In the genomic region with DNA sequence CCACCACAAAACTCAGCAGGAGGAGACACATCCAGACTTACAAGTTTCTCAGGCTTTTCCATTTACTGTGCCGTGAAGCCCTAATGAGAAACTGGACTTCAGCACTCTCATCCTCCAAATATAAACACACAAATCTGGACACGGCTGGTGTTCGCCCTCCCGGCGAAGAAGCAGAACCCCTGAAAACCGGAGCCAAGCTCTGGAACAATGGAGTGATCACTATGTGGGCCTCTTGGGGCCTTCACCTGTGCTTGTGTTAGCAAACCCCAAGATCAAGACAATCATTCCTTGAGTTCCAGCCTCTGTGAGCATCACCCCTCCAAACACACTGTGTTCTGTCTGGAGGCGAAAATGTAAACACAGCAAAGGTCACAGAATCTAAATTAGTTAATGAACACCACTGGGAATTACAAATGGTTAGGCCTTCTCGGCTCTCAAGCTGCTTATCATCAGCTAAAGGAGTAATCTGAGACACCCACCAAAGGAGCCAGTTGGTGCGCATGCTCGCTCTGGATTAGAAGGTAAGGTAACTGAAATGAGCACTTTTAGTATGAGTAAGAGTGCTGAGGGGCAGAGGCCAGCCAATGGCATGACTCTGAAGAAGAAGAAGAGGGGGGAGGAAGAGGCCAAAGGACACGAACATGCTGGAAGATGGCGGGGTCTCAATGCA, we compare ENCODE assay signal across 10 mouse cellular contexts. TPM values are rescaled to one million over a fixed set of nuclear protein-coding genes. Genes with fewer than 3 reads are reported as not detected.
A peak's percentile ranks its signal among the peaks of the same experiment; 100 is the strongest.
DNase-seq lines count a peak whose midpoint lies in the region; ATAC-seq and TF ChIP-seq lines count a peak whose summit lies in the region.
"Had no signal": no experiment of that assay in that cellular context is flagged by ENCODE, and none has a peak within 500 bp of the region (broad histone marks: within the 10 kb centered on the region; RNA-seq: fewer than 3 reads in every experiment).

No protein-coding gene starts in this region.

- TF ChIP-seq POLR2A in olfactory bulb, adult 2 months (IDR thresholded peaks at IDR 0.05; ENCODE audit: insufficient read depth, low read depth, low read length), result no peak

- TF ChIP-seq CTCF in lung, postnatal 0 days (IDR thresholded peaks at IDR 0.05), result no peak
- no peak for TF ChIP-seq CTCF in olfactory bulb, adult 2 months (IDR thresholded peaks at IDR 0.05; ENCODE audit: insufficient read depth, low read depth, low read length)

- no peaks in the 10 kb centered on the region for H3K36me3 ChIP-seq in heart, embryonic 11.5 days (ENCODE audit: control insufficient read depth, insufficient read depth, low read length)
- H3K36me3 ChIP-seq in lung, postnatal 0 days (ENCODE audit: insufficient read depth, low read length), result no peaks in the 10 kb centered on the region

- no peak overlapping the region for H3K9ac ChIP-seq in heart, embryonic 11.5 days (ENCODE audit: low read depth, low read length)
- H3K9ac ChIP-seq in lung, postnatal 0 days (replicated peaks; ENCODE audit: low read depth), result no peak overlapping the region

- peak overlapping the region; percentile 24; the same call in 1 of the 2 replicates for H3K4me2 ChIP-seq in heart, embryonic 11.5 days
- no peak overlapping the region for H3K4me2 ChIP-seq in lung, postnatal 0 days (replicated peaks; ENCODE audit: low read depth, low read length)

- peak overlapping the region; percentile 68 for H3K27ac ChIP-seq in heart, embryonic 11.5 days (ENCODE audit: low read depth, low read length)
- peak overlapping the region; percentile 64 for H3K27ac ChIP-seq in lung, postnatal 0 days (ENCODE audit: low read length)
- 0 out of 2 replicates have a peak overlapping the region, but pooled peaks have one; percentile 40 for H3K27ac ChIP-seq in olfactory bulb, adult 2 months (ENCODE audit: insufficient read depth, low read depth, low read length)

- no peaks in the 10 kb centered on the region for H3K27me3 ChIP-seq in heart, embryonic 11.5 days (ENCODE audit: control insufficient read depth, insufficient read depth, low read length)
- no peaks in the 10 kb centered on the region for H3K27me3 ChIP-seq in lung, postnatal 0 days (replicated peaks; ENCODE audit: insufficient read depth, low read length)
- H3K27me3 ChIP-seq: megakaryocyte, embryonic 14.5 days had no signal

- DNase-seq in heart, adult 8-10 months (ENCODE audit: low spot score), result no peak
- DNase-seq in lung, postnatal 0 days (ENCODE audit: low spot score), result no peak
- no peak for DNase-seq in lung, postnatal 14 days
- peak; percentile 77 for DNase-seq in induced T-regulatory cell, adult 2 months (ENCODE audit: low read depth)
- no peak for DNase-seq in frontal cortex, adult 2 months (ENCODE audit: extremely low spot score in 1 of 2, low spot score in 1 of 2)
- DNase-seq: adrenal gland, postnatal 36 days had no signal

- no peak overlapping the region for H3K4me3 ChIP-seq in heart, embryonic 11.5 days (ENCODE audit: low read depth, low read length)
- H3K4me3 ChIP-seq in lung, postnatal 0 days (ENCODE audit: low read depth, low read length), result no peak overlapping the region
- no peak overlapping the region for H3K4me3 ChIP-seq in olfactory bulb, adult 2 months (ENCODE audit: insufficient read depth, low read depth, low read length)
- H3K4me3 ChIP-seq: megakaryocyte, embryonic 14.5 days had no signal

- H3K4me1 ChIP-seq in heart, embryonic 11.5 days (ENCODE audit: control insufficient read depth, insufficient read depth, low read length), result peaks cover 30% of the 10 kb centered on the region
- peaks cover 18% of the 10 kb centered on the region; the same call in 1 of the 2 replicates for H3K4me1 ChIP-seq in lung, postnatal 0 days (ENCODE audit: insufficient read depth, low read depth, low read length)
- H3K4me1 ChIP-seq in olfactory bulb, adult 2 months (ENCODE audit: control insufficient read depth, insufficient read depth, low read length), result peaks cover 11% of the 10 kb centered on the region

- TF ChIP-seq EP300 in lung, postnatal 0 days (IDR thresholded peaks at IDR 0.05), result no peak

- no peaks in the 10 kb centered on the region for H3K9me3 ChIP-seq in heart, embryonic 11.5 days (replicated peaks; ENCODE audit: control insufficient read depth, low read length)
- H3K9me3 ChIP-seq in lung, postnatal 0 days (ENCODE audit: low read length), result no peaks in the 10 kb centered on the region
- H3K9me3 ChIP-seq: megakaryocyte, embryonic 14.5 days had no signal

- 61% methylated on average over 12 of the region's 12 CpGs for WGBS in heart, embryonic 11.5 days (ENCODE audit: insufficient replicate concordance)
- WGBS in lung, postnatal 0 days, result 40% methylated on average over 12 of the region's 12 CpGs
- WGBS in olfactory bulb, adult 2 months, result 76% methylated on average over 12 of the region's 12 CpGs

- ATAC-seq in heart, embryonic 11.5 days (replicated peaks; ENCODE audit: insufficient number of reproducible peaks, low FRiP score, low TSS enrichment), result no peak
- ATAC-seq in lung, postnatal 0 days, result no peak
- ATAC-seq in megakaryocyte-erythroid progenitor cell, adult 5-6 weeks (replicated peaks; ENCODE audit: low FRiP score, low TSS enrichment, poor library complexity, severe bottlenecking), result no peak

RNA-seq across cellular contexts. Expression of a gene that starts 24.9 kb away (rescaled TPM):
- 87.6 and 98.2 TPM in 2 replicates for polyA plus RNA-seq in heart, embryonic 11.5 days (2014; fragmentation: Nextera tagmentation; extraction: Ambion mirVana)
- total RNA-seq in heart, adult 8-10 months (2022), result 100 to 1,000 TPM in 2 of 4 experiments, 10 to 100 TPM in 2; 83.2 to 109 (median 98.8) TPM
- polyA plus RNA-seq in lung, postnatal 0 days (2015; fragmentation: Nextera tagmentation; extraction: Ambion mirVana), result 101 and 106 TPM in 2 replicates
- not detected in 2 replicates for polyA plus RNA-seq in olfactory bulb, adult 2 months (2012; ENCODE audit: insufficient read depth, insufficient read length, low replicate concordance, missing spikeins)
- polyA plus RNA-seq in frontal cortex, adult 2 months (2012; rRNA removed), result 24.4 and 25.8 TPM in 2 replicates
- 2.7 and 3.0 TPM in 2 replicates for total RNA-seq in megakaryocyte-erythroid progenitor cell, adult 5-6 weeks (2014; fragmentation: Nextera tagmentation)
- total RNA-seq in megakaryocyte-erythroid progenitor cell, adult 5-6 weeks (2017), result 0.91 and 1.3 TPM in 2 replicates
